Mouse (Mus musculus) midbrain, embryonic 13.5 days (tissue): Measurements from ENCODE around the gene Phldb1. TPM values are rescaled to one million over a fixed set of nuclear protein-coding genes. Genes with fewer than 3 reads are reported as not detected.

Experiments
- ATAC-seq: fragments of 200-750 bp; cut with Nextera tagmentation; 2 replicates; pipeline ENCODE4 v1.8.0; 2017; ENCODE audit warnings: mild to moderate bottlenecking, moderate TSS enrichment, moderate library complexity
- H3K27ac ChIP-seq: fragments of 300-500 bp; sonication (generic); 2 replicates; pipeline ENCODE4 v1.5.1; 2015; ENCODE audit warnings: inconsistent platforms, mild to moderate bottlenecking, moderate library complexity
- H3K27me3 ChIP-seq: fragments of 300-500 bp; sonication (generic); 2 replicates; pipeline ENCODE4 v1.6.1; 2015; ENCODE audit warnings: mild to moderate bottlenecking, inconsistent platforms
- H3K36me3 ChIP-seq: fragments of 300-500 bp; sonication (generic); 2 replicates; pipeline ENCODE4 v1.6.1; 2015; ENCODE audit warnings: mild to moderate bottlenecking, inconsistent platforms
- H3K4me1 ChIP-seq: fragments of 300-500 bp; sonication (generic); replicated peaks from 2 replicates; pipeline ENCODE4 v1.6.1; 2015; ENCODE audit warnings: inconsistent platforms
- H3K4me2 ChIP-seq: fragments of 300-500 bp; sonication (generic); replicated peaks from 2 replicates; pipeline ENCODE4 v1.6.1; 2015; ENCODE audit warnings: moderate library complexity, mild to moderate bottlenecking, inconsistent platforms
- H3K4me3 ChIP-seq: fragments of 300-500 bp; sonication (generic); replicated peaks from 2 replicates; pipeline ENCODE4 v1.5.1; 2015; ENCODE audit warnings: mild to moderate bottlenecking, inconsistent platforms
- H3K9ac ChIP-seq: fragments of 300-500 bp; sonication (generic); replicated peaks from 2 replicates; pipeline ENCODE4 v1.6.1; 2015; ENCODE audit warnings: mild to moderate bottlenecking, inconsistent platforms
- H3K9me3 ChIP-seq: fragments of 300-500 bp; sonication (generic); 2 replicates; pipeline ENCODE4 v1.6.1; 2016; ENCODE audit warnings: mild to moderate bottlenecking, inconsistent platforms
- whole genome bisulfite sequencing: fragments of 180-500 bp; shearing (Covaris S2); methylation state at CpG from one replicate; pipeline ENCODE4 v1.1.7; 2015; 5-methylcytosine and 5-hydroxymethylcytosine counted together
- polyA plus RNA-seq: library from polyadenylated mRNA; unstranded; fragments of >200 nt; fragmentation: Nextera tagmentation; extraction: Ambion mirVana; gene quantifications from 2 replicates; pipeline ENCODE4 v1.2.1, GENCODE M21; 2015

Phldb1 gene
- polyA plus RNA-seq, 1 experiment from 2014 or later: 55.5 TPM

GRCm38 (mm10) chr9:44697866-44698265, 37.1 kb downstream of the Phldb1 start:
- Histone ChIP-seq H3K36me3 (peaks cover 99% of the 10 kb centered on the region), H3K27ac (no peak overlapping the region), H3K4me2 (no peak overlapping the region), H3K4me1 (no peaks in the 10 kb centered on the region), H3K9ac (no peak overlapping the region), H3K4me3 (no peak overlapping the region), H3K27me3 (no peaks in the 10 kb centered on the region), H3K9me3 (no peaks in the 10 kb centered on the region)
- ATAC-seq: no peak
- WGBS: 96% methylated on average over 16 of the region's 16 CpGs

GRCm38 (mm10) chr9:44693071-44693470, 41.9 kb downstream of the Phldb1 start:
- peaks cover 96% of the 10 kb centered on the region for H3K36me3 ChIP-seq
- no peak overlapping the region for H3K27ac ChIP-seq
- no peak overlapping the region for H3K4me3 ChIP-seq
- no peak for ATAC-seq
- no peaks in the 10 kb centered on the region for H3K27me3 ChIP-seq
- H3K4me2 ChIP-seq: no peak overlapping the region
- no peak overlapping the region for H3K9ac ChIP-seq
- H3K4me1 ChIP-seq: peaks cover 5% of the 10 kb centered on the region; the same call in 1 of the 2 replicates
- 91% methylated on average over 11 of the region's 11 CpGs for WGBS
- H3K9me3 ChIP-seq: no peaks in the 10 kb centered on the region

GRCm38 (mm10) chr9:44691671-44692520, 43.1 kb downstream of the Phldb1 start:
- Histone ChIP-seq H3K4me1 (peaks cover 17% of the 10 kb centered on the region), H3K4me3 (no peak overlapping the region), H3K4me2 (no peak overlapping the region), H3K9ac (no peak overlapping the region), H3K27me3 (no peaks in the 10 kb centered on the region), H3K9me3 (no peaks in the 10 kb centered on the region), H3K27ac (no peak overlapping the region), H3K36me3 (peaks cover 95% of the 10 kb centered on the region)
- 89% methylated on average over 21 of the region's 21 CpGs for WGBS
- ATAC-seq: no peak

GRCm38 (mm10) chr9:44690641-44691040, 44.4 kb downstream of the Phldb1 start:
- ATAC-seq: no peak

GRCm38 (mm10) chr9:44688013-44688412, 47.0 kb downstream of the Phldb1 start:
- H3K9me3 ChIP-seq: no peaks in the 10 kb centered on the region
- no peaks in the 10 kb centered on the region for H3K27me3 ChIP-seq
- H3K4me2 ChIP-seq: no peak overlapping the region
- peak overlapping the region; percentile 85; the same call in 1 of the 2 replicates for H3K27ac ChIP-seq
- peaks cover 33% of the 10 kb centered on the region for H3K4me1 ChIP-seq
- H3K9ac ChIP-seq: no peak overlapping the region
- H3K36me3 ChIP-seq: peaks cover 57% of the 10 kb centered on the region
- 67% methylated on average over 9 of the region's 9 CpGs for WGBS
- ATAC-seq: no peak
- no peak overlapping the region for H3K4me3 ChIP-seq

More at GRCm38 (mm10) chr9:44690641-44691040, 44.4 kb downstream of the Phldb1 start:
- no peak overlapping the region for H3K4me2 ChIP-seq
- peaks cover 30% of the 10 kb centered on the region for H3K4me1 ChIP-seq
- 52% methylated on average over 7 of the region's 7 CpGs for WGBS
- H3K9ac ChIP-seq: no peak overlapping the region
- no peak overlapping the region for H3K4me3 ChIP-seq
- no peaks in the 10 kb centered on the region for H3K9me3 ChIP-seq
- no peak overlapping the region for H3K27ac ChIP-seq
- H3K36me3 ChIP-seq: peaks cover 83% of the 10 kb centered on the region
- no peaks in the 10 kb centered on the region for H3K27me3 ChIP-seq

- Histone ChIP-seq H3K9me3 (no peaks in the 10 kb centered on the region), H3K4me1 (peaks cover 33% of the 10 kb centered on the region), H3K36me3 (peaks cover 43% of the 10 kb centered on the region), H3K9ac (peak overlapping the region; percentile 32; the same call in 1 of the 2 replicates), H3K4me2 (peak overlapping the region; percentile 11), H3K4me3 (no peak overlapping the region), H3K27me3 (no peaks in the 10 kb centered on the region), H3K27ac (peak overlapping the region; percentile 85)
- WGBS: 16% methylated on average over 5 of the region's 5 CpGs
- ATAC-seq: peak; percentile 82
Observed at GRCm38 (mm10) chr9:44686638-44687037, 48.4 kb downstream of the Phldb1 start.

- Histone ChIP-seq H3K9ac (0 out of 2 replicates have a peak overlapping the region, but pooled peaks have one; percentile 32), H3K27ac (peak overlapping the region; percentile 85), H3K4me2 (no peak overlapping the region), H3K4me3 (no peak overlapping the region), H3K27me3 (no peaks in the 10 kb centered on the region), H3K9me3 (no peaks in the 10 kb centered on the region), H3K4me1 (peaks cover 28% of the 10 kb centered on the region), H3K36me3 (peaks cover 33% of the 10 kb centered on the region)
- 36% methylated on average over 14 of the region's 14 CpGs for WGBS
- peak; percentile 59 for ATAC-seq
Observed at GRCm38 (mm10) chr9:44685346-44686330, 49.4 kb downstream of the Phldb1 start.

GRCm38 (mm10) chr9:44683046-44683445, 52.0 kb downstream of the Phldb1 start:
- Histone ChIP-seq H3K9ac (no peak overlapping the region), H3K4me1 (peaks cover 27% of the 10 kb centered on the region), H3K27me3 (no peaks in the 10 kb centered on the region), H3K4me2 (no peak overlapping the region), H3K4me3 (no peak overlapping the region), H3K9me3 (no peaks in the 10 kb centered on the region), H3K36me3 (peaks cover 12% of the 10 kb centered on the region), H3K27ac (no peak overlapping the region)
- no peak for ATAC-seq
- 86% methylated on average over 8 of the region's 8 CpGs for WGBS

GRCm38 (mm10) chr9:44679565-44679964, 55.4 kb downstream of the Phldb1 start:
- Histone ChIP-seq H3K9me3 (no peaks in the 10 kb centered on the region), H3K4me3 (no peak overlapping the region), H3K4me2 (no peak overlapping the region), H3K9ac (no peak overlapping the region), H3K27me3 (no peaks in the 10 kb centered on the region), H3K36me3 (no peaks in the 10 kb centered on the region), H3K27ac (no peak overlapping the region), H3K4me1 (no peaks in the 10 kb centered on the region)
- 63% methylated on average over 5 of the region's 5 CpGs for WGBS
- ATAC-seq: no peak

- no peak overlapping the region for H3K27ac ChIP-seq
- H3K9me3 ChIP-seq: no peaks in the 10 kb centered on the region
- no peaks in the 10 kb centered on the region for H3K4me1 ChIP-seq
- no peaks in the 10 kb centered on the region for H3K27me3 ChIP-seq
- WGBS: 88% methylated on average over 2 of the region's 2 CpGs
- no peak for ATAC-seq
- no peaks in the 10 kb centered on the region for H3K36me3 ChIP-seq
- H3K9ac ChIP-seq: no peak overlapping the region
- H3K4me3 ChIP-seq: no peak overlapping the region
- H3K4me2 ChIP-seq: no peak overlapping the region
Observed at GRCm38 (mm10) chr9:44678288-44678871, 56.6 kb downstream of the Phldb1 start.

GRCm38 (mm10) chr9:44673005-44673404, 62.0 kb downstream of the Phldb1 start, which contains the start of gene Treh:
TSS of gene Treh (plus strand) at chr9:44673233.
- H3K4me1 ChIP-seq: no peaks in the 10 kb centered on the region
- H3K9me3 ChIP-seq: no peaks in the 10 kb centered on the region
- H3K9ac ChIP-seq: no peak within 1 kb of the TSS
- H3K27me3 ChIP-seq: no peaks in the 10 kb centered on the region
- no peak within 1 kb of the TSS for H3K4me2 ChIP-seq
- H3K36me3 ChIP-seq: no peaks in the 10 kb centered on the region
- H3K27ac ChIP-seq: no peak within 1 kb of the TSS
- no peak within 1 kb of the TSS for H3K4me3 ChIP-seq
- WGBS: 83% methylated on average over 3 of the region's 3 CpGs
- ATAC-seq: no peak
